Mouse (Mus musculus): Measurements from ENCODE around the gene Diaph3. TPM values are rescaled to one million over a fixed set of nuclear protein-coding genes. Genes with fewer than 3 reads are reported as not detected.

Diaph3 gene
- total RNA-seq, 2 experiments from 2014 or later: 3.6 to 4.2 TPM

DNA sequence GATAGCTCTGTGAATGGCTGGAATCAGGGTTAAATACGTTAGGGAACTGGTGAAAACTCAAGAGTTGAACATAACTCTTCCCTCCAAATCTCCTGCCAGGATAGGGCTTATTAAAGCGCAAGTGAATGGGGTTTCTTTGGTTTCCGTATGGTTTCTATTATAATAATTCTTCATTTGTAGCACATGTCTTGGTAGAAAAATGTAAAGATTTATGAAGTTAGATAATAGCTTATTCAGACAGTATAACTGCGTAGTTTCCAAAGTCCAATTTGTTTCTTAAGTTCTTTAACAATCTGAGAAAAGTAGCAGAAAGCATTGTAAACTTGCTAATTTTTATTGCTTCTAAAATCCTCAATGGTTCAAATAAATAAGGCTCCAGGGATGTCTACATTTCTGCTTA lies 448.3 kb downstream of the Diaph3 start:
- DNase-seq (ENCODE audit: extremely low spot score in 1 of 2, low spot score in 2 of 2): no peak
- intact Hi-C loops (cut with DNase I): no loop called here

DNA sequence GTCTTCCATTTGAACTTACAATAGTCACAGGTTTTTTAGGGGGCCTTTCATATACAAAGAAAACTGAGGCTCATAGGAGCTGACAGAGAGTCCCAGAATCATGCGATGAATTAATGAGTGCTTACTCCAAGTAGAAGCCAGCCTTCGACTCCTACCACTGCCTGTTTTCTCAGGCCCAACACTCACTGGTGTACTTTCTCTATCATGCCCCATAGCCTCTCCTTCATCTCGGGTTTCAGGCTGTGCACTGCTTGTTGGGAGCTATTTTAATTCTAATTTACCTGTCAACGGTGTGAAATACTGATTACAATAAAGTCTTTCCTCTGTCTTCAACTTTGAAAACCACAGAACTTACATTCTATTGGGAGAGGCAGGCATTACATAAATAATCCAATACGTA lies 449.7 kb downstream of the Diaph3 start:
- intact Hi-C loops (cut with DNase I): no loop called here

DNA sequence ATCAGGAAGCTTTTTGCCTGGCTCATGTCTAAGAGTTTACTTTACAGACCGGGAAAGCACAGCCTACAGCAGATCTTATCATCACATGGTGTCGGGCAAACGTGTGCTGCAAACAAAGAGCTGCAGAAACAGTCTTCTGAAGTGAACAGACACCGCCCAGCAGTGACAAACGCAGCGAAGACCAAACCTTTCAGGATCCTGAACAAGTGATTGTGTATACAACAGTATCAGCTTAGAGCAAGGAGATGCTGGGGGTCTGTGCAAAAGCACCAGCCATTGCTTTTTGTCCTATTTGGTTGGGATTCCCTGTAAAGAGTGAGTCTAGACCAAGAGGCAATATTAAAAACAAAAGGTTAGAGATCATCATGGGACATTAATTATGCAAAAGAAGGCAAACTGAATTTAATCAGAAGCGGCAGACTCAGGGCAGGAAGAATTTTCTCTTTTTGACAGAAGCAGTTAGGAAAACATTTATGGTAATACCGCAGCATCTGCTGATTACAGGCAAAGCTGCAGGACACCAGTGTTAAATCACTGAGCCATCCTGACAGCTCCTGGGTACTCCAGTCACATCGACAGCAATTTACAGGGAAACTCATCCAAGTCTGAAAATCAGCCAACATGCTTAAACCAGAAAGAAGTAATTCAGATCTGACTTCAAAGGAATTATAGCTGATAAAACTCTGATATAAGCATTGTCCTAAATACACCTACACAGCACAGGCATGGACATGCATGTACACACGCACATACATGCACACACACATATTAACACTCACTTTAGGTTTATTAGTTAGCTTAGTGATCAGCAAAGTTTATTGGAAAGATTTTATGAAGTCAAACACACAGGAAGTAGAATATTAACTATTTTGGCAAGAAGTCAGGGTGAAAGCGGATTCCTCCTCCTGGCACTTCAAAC lies 456.2 kb downstream of the Diaph3 start:
- no peak for DNase-seq (ENCODE audit: extremely low spot score in 1 of 2, low spot score in 2 of 2)
- intact Hi-C loops (cut with DNase I): loop anchor here (5.0 kb wide), 1 partner anchor 97 kb away; no protein-coding TSS in a partner anchor

More for the DNA sequence above, 449.7 kb downstream of the Diaph3 start:
- DNase-seq (ENCODE audit: extremely low spot score in 1 of 2, low spot score in 2 of 2): no peak

DNA sequence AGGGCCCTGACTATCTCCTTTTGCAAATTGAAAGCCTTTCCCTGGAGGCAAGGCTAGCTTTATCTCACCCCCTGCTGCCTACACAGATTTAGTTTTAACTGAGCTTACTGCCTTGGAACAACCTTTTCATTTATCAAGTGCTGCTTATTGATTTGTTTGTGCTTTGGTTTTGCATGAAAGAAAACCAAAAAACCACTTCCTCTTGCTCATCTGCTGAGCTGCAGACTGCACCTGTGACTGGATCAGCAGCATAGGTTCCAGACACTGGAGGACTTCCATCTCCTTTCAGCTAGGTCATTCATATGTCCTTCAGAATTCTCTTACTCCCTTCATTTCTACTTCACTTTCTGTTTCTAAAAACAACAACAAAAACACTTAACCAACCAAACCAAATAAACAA lies 459.1 kb downstream of the Diaph3 start:
- intact Hi-C loops (cut with DNase I): loop anchor here (5.0 kb wide), 1 partner anchor 100 kb away; no protein-coding TSS in a partner anchor

DNA sequence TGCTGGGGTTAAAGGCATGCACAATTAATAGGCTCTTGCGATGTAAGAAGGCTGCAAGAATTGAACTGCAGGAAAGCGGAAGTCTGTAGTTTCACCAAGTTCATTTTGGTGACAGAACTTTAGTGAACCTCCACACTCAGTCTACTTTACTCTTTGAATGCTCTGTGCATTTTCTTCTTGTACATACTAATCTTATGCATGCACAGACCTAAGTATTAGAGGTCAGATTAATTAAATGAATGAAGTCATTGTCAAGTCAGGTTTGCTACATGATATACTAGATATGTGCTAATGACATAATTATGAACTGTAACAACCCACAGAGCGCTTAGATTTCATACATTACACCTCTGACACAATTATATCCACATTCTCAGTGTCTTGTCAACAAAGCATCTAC lies 462.0 kb downstream of the Diaph3 start:
- no peak for DNase-seq (ENCODE audit: extremely low spot score in 1 of 2, low spot score in 2 of 2)
- intact Hi-C loops (cut with DNase I): no loop called here

More for the DNA sequence above, 459.1 kb downstream of the Diaph3 start:
- no peak for DNase-seq (ENCODE audit: extremely low spot score in 1 of 2, low spot score in 2 of 2)

DNA sequence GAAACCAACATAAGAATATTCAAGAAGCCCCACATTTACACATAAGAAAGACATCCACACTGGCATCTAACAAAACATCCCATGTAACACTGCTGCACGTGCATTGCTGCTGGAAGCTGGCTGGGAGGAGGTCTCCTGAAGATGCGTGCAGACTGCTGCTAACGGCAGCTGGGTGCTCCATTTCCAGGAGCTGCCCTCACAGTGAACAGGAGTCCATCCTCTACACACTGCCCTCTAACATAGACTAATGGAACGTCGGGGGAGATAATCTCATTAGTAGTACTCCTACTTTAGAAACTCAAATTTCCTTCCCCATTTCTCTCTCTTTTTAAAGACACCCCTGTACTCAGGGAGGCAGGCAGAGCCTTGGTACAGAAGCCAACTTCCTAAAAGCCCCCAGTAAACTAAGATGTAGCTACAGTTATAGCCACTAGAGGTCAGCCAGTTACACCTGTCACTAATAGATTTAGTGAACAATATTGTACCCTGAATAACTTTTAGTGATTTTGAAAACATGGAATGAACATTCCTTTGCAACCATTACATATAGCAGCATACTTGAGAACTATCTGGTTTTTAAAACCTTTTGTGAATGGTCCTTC lies 462.8 kb downstream of the Diaph3 start:
- intact Hi-C loops (cut with DNase I): no loop called here

DNA sequence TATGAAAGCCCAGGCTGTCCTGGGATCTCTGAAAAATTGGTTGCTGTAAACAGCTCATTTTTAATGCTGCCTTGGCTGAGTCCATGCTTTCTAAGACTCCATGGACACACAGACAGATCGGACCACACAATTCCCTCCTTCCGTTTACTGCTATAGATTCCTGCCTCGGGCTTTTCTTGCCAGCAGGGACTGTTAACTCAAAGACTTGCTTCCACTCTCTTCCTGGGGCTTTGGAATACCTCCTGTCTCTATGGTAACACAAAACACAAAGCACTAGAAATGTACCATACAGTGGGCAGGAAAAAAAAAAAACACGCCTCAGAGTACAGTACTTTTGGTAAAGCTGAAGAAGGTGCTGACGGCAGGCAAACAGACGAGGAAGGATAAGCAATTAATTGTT lies 464.0 kb downstream of the Diaph3 start:
- intact Hi-C loops (cut with DNase I): no loop called here

More for the DNA sequence above, 462.8 kb downstream of the Diaph3 start:
- no peak for DNase-seq (ENCODE audit: extremely low spot score in 1 of 2, low spot score in 2 of 2)

DNA sequence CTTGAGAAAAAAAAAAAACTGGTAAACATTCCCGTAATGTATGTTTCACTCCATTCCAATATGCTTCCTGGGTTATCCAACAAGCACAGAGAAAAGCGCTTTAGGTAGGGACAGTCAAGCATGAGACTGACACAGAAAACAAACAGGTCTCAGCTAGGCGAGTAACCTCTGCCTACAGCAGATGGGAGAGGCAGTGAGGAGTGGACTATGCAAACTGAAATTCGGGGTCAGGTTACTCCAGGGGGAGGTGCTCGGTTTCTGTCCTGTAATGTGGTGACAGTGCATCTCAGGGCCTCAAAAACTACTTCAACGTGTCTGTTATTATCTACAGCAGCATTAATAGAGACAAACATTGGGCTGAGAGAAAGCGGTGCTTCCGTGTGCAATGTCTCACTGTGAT lies 465.7 kb downstream of the Diaph3 start:
- intact Hi-C loops (cut with DNase I): no loop called here
- no peak for DNase-seq (ENCODE audit: extremely low spot score in 1 of 2, low spot score in 2 of 2)

More for the DNA sequence above, 464.0 kb downstream of the Diaph3 start:
- DNase-seq (ENCODE audit: extremely low spot score in 1 of 2, low spot score in 2 of 2): no peak

DNA sequence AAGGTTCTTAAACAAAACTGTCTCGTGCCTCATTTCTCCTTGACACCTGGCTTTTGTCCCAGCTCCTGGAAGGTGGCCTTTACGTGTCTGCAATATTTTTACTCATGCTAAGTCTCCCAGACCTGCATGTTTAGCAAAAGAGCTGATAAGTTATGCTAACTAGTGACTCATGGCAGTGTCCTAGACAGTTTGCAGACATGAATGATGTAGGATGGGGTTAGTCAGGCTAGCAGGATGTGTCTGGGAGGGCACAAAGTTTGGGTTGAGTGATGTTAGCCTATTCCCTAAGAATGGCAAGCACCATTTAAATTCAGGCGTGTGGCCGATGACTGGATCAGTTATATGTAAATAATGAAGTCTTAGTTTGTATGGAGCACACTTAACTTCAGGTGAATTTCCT lies 478.2 kb downstream of the Diaph3 start:
- DNase-seq (ENCODE audit: extremely low spot score in 1 of 2, low spot score in 2 of 2): no peak
- intact Hi-C loops (cut with DNase I): no loop called here

DNA sequence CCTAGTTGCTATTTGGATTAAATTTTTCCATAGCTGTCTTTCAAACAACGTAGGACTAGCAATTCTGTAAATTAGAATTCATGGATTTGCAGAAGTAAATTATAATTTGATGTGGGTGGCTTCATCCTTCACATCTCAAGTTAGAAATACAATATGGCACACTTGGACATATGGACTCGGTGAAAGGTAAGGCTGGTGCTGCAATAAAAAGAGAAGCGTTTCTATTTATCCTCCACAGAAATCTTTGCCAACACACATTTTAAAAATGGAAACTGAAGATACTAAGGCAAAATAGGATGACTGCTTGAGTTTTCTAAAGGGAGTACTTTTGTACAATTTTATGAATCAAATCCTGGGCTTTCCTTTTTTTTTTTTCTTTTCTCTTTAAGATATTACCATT lies 480.5 kb downstream of the Diaph3 start:
- no peak for DNase-seq (ENCODE audit: extremely low spot score in 1 of 2, low spot score in 2 of 2)
- intact Hi-C loops (cut with DNase I): no loop called here

DNA sequence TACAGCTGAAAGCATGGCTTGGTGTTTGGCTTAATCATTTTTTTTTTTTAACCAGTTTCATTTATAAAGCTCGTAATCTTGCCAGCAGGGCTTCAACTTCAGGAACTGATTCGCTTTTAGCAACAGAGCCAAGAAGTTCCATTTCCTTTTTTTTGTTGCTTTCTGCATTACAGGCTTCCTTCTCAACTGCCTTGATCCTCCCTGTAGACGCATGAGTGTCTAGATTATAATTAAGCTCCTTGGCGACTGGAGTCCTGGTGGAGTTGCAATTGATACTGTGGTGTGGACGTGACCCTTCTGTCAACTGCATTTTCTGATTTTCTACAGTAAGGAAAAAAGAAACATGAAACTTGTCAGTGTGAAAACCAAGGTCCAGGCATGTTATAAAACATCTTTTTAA lies 484.8 kb downstream of the Diaph3 start:
- intact Hi-C loops (cut with DNase I): no loop called here
- no peak for DNase-seq (ENCODE audit: extremely low spot score in 1 of 2, low spot score in 2 of 2)

DNA sequence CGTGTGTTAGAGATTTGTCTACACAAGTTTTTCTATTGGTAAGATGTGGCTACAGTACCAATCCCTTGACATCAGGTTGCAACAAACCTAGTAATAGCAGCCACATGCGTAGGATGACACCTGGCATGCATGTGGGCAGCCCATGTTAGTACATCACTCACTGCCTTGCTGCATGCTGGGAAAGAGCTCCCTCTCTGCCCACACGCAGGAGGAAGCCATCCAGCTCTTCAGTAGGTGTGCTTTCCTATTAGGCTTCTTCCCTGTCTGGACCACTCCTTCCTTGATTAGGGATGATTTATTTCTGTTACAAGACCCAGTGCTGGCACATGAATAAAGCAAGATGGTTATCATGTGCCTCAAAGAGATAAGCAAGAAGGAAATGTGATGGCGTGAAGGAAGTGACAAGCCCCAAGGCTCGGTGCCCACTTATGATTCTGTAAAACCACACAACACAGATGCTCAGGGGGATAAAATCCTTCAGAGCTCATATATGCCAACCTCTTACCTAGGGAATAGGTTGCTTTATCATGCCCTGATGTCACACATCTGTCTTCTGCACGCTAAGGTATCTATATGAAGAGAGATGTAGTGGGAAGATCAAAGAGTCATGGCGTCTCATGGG lies 494.4 kb downstream of the Diaph3 start:
- DNase-seq (ENCODE audit: extremely low spot score in 1 of 2, low spot score in 2 of 2): no peak
- intact Hi-C loops (cut with DNase I): no loop called here

DNA sequence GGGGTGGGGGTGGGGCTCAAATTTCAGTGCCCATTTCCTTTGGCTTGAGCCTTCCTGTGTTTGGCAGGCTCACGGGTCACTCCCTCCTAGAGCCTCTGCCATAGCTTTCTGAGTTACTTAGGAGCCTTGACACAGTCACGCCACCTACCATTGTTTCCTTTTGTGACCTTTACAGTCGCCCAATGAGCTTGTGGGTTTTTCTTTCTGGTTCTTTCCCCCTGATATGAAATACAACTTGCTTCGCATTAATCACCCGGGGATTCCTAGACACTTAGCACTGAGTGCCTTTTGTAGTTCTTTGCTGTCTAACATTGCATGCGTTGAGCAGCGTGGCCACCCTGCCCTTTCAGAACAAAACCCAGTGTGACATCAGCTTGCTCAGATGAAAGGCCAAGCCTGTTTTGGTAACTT lies 498.2 kb downstream of the Diaph3 start:
- no peak for DNase-seq (ENCODE audit: extremely low spot score in 1 of 2, low spot score in 2 of 2)
- intact Hi-C loops (cut with DNase I): no loop called here

DNA sequence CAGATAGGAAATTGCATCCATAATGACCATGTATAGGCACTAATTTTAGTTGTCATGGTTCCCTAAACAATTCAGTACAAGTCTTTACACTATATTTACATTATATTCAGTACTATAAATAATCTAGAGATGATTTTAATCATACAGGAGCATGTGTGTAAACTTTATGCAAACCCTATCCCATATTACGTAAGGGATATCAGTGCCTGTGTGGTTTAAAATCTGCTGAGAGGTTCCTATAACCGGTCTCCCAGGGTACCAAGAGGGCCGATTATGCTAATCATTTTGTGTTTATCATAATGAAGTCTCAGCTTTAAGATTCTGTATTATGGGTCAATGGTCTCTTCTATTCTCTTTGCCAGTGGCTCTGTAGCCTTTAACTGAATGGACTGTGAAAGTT lies 499.2 kb downstream of the Diaph3 start:
- intact Hi-C loops (cut with DNase I): no loop called here
- no peak for DNase-seq (ENCODE audit: extremely low spot score in 1 of 2, low spot score in 2 of 2)

DNA sequence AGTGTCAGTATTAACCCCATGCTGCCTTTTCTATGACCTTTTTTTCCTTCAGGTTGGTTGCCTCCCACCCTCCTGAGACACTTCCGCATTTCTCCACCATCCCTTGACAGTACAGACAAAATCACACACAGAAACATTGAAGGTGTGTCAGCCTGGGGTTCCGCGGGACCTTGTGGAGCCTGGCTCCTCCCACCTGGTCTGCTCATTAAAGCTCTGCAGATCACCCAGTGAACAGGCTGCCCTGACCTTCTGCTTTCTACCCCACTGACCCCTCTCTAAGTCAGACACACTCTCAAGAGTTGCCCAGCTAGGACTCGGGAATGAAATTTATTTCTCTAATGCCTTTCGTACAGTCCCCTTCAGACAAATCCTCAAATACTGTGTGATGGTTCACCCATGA lies 500.9 kb downstream of the Diaph3 start:
- no peak for DNase-seq (ENCODE audit: extremely low spot score in 1 of 2, low spot score in 2 of 2)
- intact Hi-C loops (cut with DNase I): no loop called here

DNA sequence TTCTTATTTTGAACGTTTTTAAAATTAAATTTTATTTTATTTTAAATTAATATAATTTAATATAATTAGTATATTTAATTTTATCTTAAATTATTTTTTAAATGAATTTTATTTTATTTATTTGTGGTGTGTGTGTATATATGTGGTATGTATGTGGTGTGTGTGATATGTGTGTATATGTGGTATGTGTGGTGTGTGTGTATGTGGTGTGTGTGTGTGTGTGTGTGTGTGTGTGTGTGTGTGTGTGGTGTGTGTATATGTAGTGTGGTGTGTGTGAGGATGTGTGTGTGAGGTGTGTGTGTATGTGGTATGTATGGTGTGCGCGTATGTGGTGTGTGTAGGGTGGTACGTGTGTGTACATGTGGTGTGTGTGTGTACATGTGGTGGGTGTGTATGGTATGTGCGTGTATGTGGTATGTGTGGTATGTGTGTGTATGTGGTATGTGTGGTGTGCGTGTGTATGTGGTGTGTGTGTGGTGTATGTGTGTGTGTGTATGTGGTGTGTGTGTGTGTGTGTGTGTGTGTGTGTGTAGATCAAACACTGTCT lies 505.4 kb downstream of the Diaph3 start:
- no peak for DNase-seq (ENCODE audit: extremely low spot score in 1 of 2, low spot score in 2 of 2)
- intact Hi-C loops (cut with DNase I): no loop called here

DNA sequence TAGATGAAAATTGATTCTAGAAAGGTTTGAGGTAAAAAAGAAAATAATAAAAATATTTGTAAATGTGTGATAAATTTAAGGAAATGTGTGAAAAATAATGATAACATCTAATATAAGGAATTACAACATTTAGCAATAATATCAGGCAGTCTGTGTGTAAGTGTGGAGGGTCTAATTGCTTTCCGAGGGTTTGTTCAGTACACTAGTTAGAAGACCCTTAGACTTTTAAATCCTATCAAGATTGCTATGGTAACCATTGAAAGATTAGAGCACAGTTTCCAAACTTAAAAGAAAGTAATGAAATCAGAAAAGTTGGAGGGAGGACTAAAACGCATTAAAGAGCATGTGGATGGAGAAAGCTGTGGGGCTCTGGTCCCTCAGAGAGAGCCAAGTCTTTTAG lies 506.0 kb downstream of the Diaph3 start:
- intact Hi-C loops (cut with DNase I): no loop called here

DNA sequence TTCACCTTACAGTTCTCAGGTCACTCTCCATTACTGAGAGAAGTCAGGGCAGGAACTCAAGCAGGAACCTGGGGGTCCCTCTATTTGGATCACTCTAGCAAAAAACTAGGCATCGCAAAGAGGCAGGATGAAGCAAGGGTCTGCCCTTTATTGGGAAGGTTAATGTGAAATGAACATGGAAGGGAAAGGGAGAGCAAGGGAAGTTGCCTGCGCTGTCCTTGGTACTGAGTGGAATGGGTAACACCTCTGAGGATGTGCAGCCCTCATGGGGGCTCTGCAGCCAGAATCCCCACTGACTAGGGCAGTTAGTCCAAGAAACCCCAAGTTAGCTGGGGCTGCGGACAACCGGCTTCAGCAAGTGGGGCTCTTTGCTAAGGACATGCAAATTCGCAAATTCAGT lies 507.2 kb downstream of the Diaph3 start:
- no peak for DNase-seq (ENCODE audit: extremely low spot score in 1 of 2, low spot score in 2 of 2)
- intact Hi-C loops (cut with DNase I): no loop called here

More for the DNA sequence above, 506.0 kb downstream of the Diaph3 start:
- DNase-seq (ENCODE audit: extremely low spot score in 1 of 2, low spot score in 2 of 2): no peak

DNA sequence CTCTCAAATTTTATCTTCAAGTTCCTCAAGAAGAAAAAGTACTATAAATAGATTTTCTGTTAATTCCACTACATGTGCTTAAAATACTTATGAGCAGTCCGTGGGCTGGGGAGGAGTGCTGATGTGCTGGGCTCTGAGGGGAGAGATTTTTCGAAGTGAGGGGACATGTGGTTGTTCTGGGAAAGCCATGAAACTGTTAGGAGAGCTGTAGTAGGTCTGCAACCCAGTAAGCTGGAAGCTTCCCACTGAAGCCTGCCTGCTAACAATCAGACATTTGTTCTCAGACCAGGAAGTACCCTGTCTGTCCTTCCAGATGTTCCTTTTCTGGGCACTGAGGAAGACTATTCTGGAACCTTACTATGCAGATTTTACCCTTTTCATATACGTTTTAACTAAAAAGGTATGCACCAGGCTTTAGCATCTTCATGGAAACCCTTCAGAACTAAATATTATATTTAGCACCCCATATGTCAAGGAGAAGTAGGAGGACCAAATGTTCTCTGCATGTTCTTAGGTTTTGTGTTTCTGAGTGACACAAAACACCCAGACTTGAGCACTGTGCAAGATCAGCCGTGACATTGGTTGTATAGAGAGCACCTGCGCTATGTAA lies 516.1 kb downstream of the Diaph3 start:
- DNase-seq (ENCODE audit: extremely low spot score in 1 of 2, low spot score in 2 of 2): peak in 1 of 2 experiments; percentile 19
- intact Hi-C loops (cut with DNase I): no loop called here

Data from left cerebral cortex, postnatal 10 days (tissue).